Mouse (Mus musculus): ENCODE results near the gene Pomgnt2. TPM values are rescaled to one million over a fixed set of nuclear protein-coding genes. Genes with fewer than 3 reads are reported as not detected.

The Pomgnt2 gene
- polyA plus RNA-seq (2017; shearing (Covaris generic)): not detected

DNA sequence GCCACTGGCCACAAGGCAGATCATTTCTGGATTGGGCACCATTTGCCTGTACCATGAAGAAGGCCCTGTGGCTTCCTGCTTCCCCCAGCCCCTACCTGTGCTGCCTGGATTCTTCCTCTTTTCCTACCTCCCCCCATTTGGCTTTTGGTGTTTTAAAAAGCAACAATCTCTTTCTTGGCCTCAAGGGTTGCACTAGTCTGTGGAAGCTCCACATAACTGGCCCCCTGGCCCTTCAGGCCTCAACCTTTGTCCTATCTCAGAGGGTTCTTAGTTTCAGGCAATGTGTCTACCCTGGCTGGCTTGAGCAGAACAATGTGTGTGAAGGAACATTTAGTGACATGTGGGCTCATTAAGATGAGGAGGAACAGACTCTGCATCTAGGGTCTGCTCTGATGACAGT lies at the start of gene Pomgnt2:
Gene Pomgnt2, minus strand, starts transcription at position 101 of the 400 bp plus-strand sequence.

DNA sequence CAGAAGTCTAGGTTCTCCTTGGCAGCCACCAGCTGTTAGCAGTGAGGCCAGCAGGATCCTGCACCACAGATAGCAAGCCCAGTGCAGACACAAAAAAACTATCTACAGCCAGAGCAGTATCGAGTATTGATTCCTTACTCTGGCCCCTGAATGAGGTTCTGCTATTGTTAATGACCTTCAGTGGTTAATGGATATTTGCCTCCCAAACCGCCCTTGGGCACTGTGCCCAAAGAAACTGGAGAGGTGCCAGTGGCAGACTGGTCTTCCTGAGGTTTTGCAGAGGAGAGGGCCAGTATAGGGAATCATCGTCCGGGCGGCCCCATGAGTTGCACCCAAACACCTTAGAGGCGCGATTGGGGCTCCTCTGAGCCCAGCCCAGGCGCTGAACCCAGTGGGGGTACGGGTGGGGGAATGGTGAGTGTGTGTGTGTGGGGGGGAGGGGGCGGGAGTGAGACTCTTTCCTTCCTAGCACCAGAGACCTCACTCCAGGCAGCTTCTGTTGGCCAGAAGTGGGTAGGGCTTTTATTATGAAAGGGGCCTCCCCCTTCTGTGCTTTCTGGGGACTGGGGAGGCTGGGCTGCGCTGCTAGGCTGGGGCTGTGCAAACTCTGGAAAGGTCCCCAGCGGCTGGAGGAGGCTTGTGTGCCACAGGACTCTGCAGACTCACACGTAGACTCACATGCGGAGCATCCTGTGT lies 46.3 kb downstream of the Pomgnt2 start, which contains the start of gene Fam198a:
Gene Fam198a, plus strand, starts transcription at position 571 of the 696 bp plus-strand sequence.

Other genes with a start within 250 kb of the Pomgnt2 start
- gene Zfp651, start 237.8 kb downstream of the Pomgnt2 start, polyA plus RNA-seq (2017; shearing (Covaris generic)): 0.35 TPM
- not detected for gene Klhl40, start 219.5 kb downstream of the Pomgnt2 start, polyA plus RNA-seq (2017; shearing (Covaris generic))
- not detected for gene Hhatl, start 204.6 kb downstream of the Pomgnt2 start, polyA plus RNA-seq (2017; shearing (Covaris generic))
- not detected for gene Ccdc13, start 157.6 kb downstream of the Pomgnt2 start, polyA plus RNA-seq (2017; shearing (Covaris generic))
- gene Higd1a, start 138.7 kb downstream of the Pomgnt2 start, polyA plus RNA-seq (2017; shearing (Covaris generic)): 110 TPM
- gene Ackr2, start 98.8 kb downstream of the Pomgnt2 start, polyA plus RNA-seq (2017; shearing (Covaris generic)): not detected
- not detected for gene Cyp8b1, start 80.8 kb downstream of the Pomgnt2 start, polyA plus RNA-seq (2017; shearing (Covaris generic))
- gene Fam198a, start 46.1 kb downstream of the Pomgnt2 start, polyA plus RNA-seq (2017; shearing (Covaris generic)): not detected
- 93.4 TPM for gene Snrk, start 120.2 kb upstream of the Pomgnt2 start, polyA plus RNA-seq (2017; shearing (Covaris generic))

All from effector memory CD4-positive, alpha-beta T cell, adult 5 months (primary cell).